Mouse (Mus musculus) brain, embryonic 14.5 days (tissue): ENCODE measurements around the gene Vars.

Experiments used
- CTCF ChIP-seq: fragments of 200-500 bp; IDR thresholded peaks from 2 replicates; pipeline ENCODE4 v1.5.1; 2012; ENCODE audit warnings: inconsistent platforms, mild to moderate bottlenecking, moderate library complexity, borderline replicate concordance; ENCODE audit not compliant: insufficient read depth, insufficient read length; ENCODE audit errors: extremely low read depth
- POLR2A ChIP-seq: fragments of 200-500 bp; IDR thresholded peaks from 2 replicates; pipeline ENCODE4 v1.6.1; 2012; ENCODE audit warnings: mild to moderate bottlenecking, inconsistent platforms, borderline replicate concordance; ENCODE audit not compliant: poor library complexity, insufficient read depth, insufficient read length, severe bottlenecking; ENCODE audit errors: extremely low read depth

GRCm38 (mm10) chr17:35024691-35025488, 24.1 kb downstream of the Vars start:
- no peak for TF ChIP-seq CTCF
- no peak for TF ChIP-seq POLR2A
